Mouse (Mus musculus) neutrophil, adult 83 days (primary cell): Measurements from ENCODE around the gene Il12a. TPM values are rescaled to one million over a fixed set of nuclear protein-coding genes. Genes with fewer than 3 reads are reported as not detected.

Experiments used
- total RNA-seq, 2 experiments: library from RNA; stranded (reverse); gene quantifications; one replicate each; pipeline ENCODE4 v1.2.4; 2023

Gene Il12a
- 1 to 10 TPM; 2.3 TPM for total RNA-seq

DNA sequence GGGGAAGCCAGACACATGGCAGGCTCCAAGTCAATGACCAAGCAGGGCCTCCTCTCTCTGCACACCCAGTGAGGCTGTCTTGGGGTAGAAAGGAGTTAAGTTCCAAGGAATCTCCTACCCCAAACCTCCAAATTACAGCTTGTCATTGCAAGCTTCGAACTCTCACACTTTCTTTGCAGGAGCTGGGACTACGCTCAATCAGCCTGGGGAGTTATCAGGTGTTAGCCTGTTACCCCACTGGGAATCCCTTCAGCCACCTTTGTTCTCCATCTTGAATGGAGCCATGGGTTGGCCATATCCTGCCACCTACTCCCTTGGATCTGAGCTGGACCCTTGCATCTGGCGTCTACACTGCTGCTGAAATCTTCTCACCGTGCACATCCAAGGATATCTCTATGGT lies at the start of gene Il12a:
TSS of gene Il12a (plus strand) at position 301 of the 400 bp plus-strand sequence.

Other genes with a start within 250 kb of the Il12a start
- gene 1110032F04Rik, start 178.9 kb downstream of the Il12a start, total RNA-seq: not detected